Mouse (Mus musculus) hindbrain, embryonic 14.5 days (tissue): ENCODE results near the gene Plgrkt. TPM values are rescaled to one million over a fixed set of nuclear protein-coding genes. Genes with fewer than 3 reads are reported as not detected.

Experiments used
- ATAC-seq: fragments of 200-750 bp; cut with Nextera tagmentation; 2 replicates; pipeline ENCODE4 v1.8.0; 2017; ENCODE audit warnings: moderate number of reproducible peaks, mild to moderate bottlenecking, moderate TSS enrichment, moderate library complexity; ENCODE audit not compliant: low FRiP score
- DNase-seq: peaks from one replicate; pipeline ENCODE4 v3.0.0-alpha.2; 2015; ENCODE audit warnings: low spot score
- H3K27ac ChIP-seq: fragments of 300-500 bp; sonication (generic); 2 replicates; pipeline ENCODE4 v1.5.1; 2014; ENCODE audit warnings: mild to moderate bottlenecking, moderate library complexity
- H3K27me3 ChIP-seq: fragments of 300-500 bp; sonication (generic); 2 replicates; pipeline ENCODE4 v1.6.1; 2014; ENCODE audit warnings: mild to moderate bottlenecking, low read length, mixed read lengths; ENCODE audit not compliant: control insufficient read depth, insufficient read depth
- H3K36me3 ChIP-seq: fragments of 300-500 bp; sonication (generic); replicated peaks from 2 replicates; pipeline ENCODE4 v1.6.1; 2014; ENCODE audit not compliant: control insufficient read depth, insufficient read depth
- H3K4me1 ChIP-seq: fragments of 300-500 bp; sonication (generic); replicated peaks from 2 replicates; pipeline ENCODE4 v1.6.1; 2014; ENCODE audit warnings: antibody characterized with exemption, low read length, mixed read lengths; ENCODE audit not compliant: control insufficient read depth, insufficient read depth
- H3K4me2 ChIP-seq: fragments of 300-500 bp; sonication (generic); replicated peaks from 2 replicates; pipeline ENCODE4 v1.6.1; 2014; ENCODE audit warnings: mild to moderate bottlenecking, moderate library complexity
- H3K4me3 ChIP-seq: fragments of 300-500 bp; sonication (generic); replicated peaks from 2 replicates; pipeline ENCODE4 v1.5.1; 2014; ENCODE audit warnings: mild to moderate bottlenecking, low read length
- H3K9ac ChIP-seq: fragments of 300-500 bp; sonication (generic); 2 replicates; pipeline ENCODE4 v1.6.1; 2014
- H3K9me3 ChIP-seq: fragments of 300-500 bp; sonication (generic); 2 replicates; pipeline ENCODE4 v1.6.1; 2016; ENCODE audit warnings: low read length; ENCODE audit not compliant: control insufficient read depth
- WGBS: fragments of 180-500 bp; shearing (Covaris S2); extraction: QIAGEN DNeasy Blood & Tissue Kit; methylation state at CpG from one replicate; pipeline ENCODE4 v1.1.7; 2014; 5-methylcytosine and 5-hydroxymethylcytosine counted together
- polyA plus RNA-seq: library from polyadenylated mRNA; unstranded; fragments of >200 nt; fragmentation: Nextera tagmentation; extraction: Ambion mirVana; gene quantifications from 2 replicates; pipeline ENCODE4 v1.2.1, GENCODE M21; 2014

The Plgrkt gene
- polyA plus RNA-seq, 1 experiment from 2014 or later = 81.6 TPM

DNA sequence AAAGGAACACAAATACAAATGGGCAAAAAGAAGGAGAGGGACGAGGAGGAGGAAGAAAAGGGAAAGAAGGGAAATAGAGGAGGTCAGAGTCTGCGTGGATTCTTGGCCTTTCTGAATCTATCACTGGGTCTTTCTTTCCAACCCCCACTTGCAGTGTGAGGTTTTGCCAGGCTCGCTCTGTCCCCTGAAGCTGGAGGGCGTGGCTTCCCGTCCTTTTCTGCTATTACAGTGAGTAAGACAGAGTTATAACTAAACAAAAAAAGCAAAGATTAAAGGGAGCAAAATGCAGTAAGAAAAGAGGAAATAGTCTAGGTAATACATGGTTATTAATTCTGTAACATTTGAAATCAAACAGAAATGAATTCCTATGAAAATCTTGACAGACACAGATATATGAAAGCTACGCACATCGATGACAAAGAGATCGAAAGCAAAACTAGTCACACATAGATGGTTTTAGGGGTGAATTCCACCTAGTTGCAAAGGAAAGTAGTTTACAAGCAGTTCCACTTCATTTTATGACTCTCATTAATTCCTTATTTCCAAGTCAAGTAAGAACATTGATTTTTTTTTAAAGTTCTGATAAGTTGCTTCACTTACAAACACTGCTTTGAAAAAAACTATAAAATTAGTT, 43.7 kb downstream of the Plgrkt start:
- Histone ChIP-seq H3K27ac (no peak overlapping the region), H3K4me1 (no peaks in the 10 kb centered on the region), H3K4me3 (no peak overlapping the region), H3K9ac (no peak overlapping the region), H3K4me2 (no peak overlapping the region), H3K36me3 (no peaks in the 10 kb centered on the region), H3K27me3 (no peaks in the 10 kb centered on the region), H3K9me3 (no peaks in the 10 kb centered on the region)
- 81% methylated on average over 8 of the region's 8 CpGs for WGBS
- DNase-seq (no peak), ATAC-seq (no peak)

GRCm38 (mm10) chr19:29312661-29313060, 54.5 kb downstream of the Plgrkt start:
- DNase-seq = no peak

DNA sequence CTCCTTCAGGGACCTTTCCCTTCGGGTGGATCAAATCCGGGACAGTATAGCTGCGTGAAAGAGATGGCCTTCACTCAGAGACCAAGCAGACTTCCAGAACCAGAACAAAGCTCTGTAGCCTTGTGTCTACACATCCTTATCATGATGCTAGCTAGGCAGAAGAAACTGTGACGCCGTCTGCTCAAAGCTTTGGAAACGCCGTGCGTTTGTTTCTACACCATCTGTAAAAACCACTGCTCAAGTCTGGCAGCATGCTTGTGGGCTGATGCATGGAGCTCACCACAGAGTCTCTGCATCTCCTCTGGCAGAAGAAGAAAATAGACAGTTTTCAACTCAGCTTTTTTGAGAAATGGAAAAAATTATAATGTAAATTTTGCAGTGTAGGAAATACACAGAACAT, 55.4 kb downstream of the Plgrkt start:
- Histone ChIP-seq H3K4me2 (no peak overlapping the region), H3K4me3 (no peak overlapping the region), H3K4me1 (no peaks in the 10 kb centered on the region), H3K27me3 (no peaks in the 10 kb centered on the region), H3K9me3 (peaks cover 11% of the 10 kb centered on the region), H3K27ac (no peak overlapping the region), H3K36me3 (peaks cover 50% of the 10 kb centered on the region), H3K9ac (no peak overlapping the region)
- no peak for ATAC-seq
- DNase-seq = no peak
- 90% methylated on average over 8 of the region's 8 CpGs for WGBS

More at GRCm38 (mm10) chr19:29312661-29313060, 54.5 kb downstream of the Plgrkt start:
- no peak overlapping the region for H3K4me3 ChIP-seq
- H3K36me3 ChIP-seq = peaks cover 46% of the 10 kb centered on the region
- 47% methylated on average over 7 of the region's 7 CpGs for WGBS
- no peak for ATAC-seq
- no peaks in the 10 kb centered on the region for H3K4me1 ChIP-seq
- H3K9ac ChIP-seq = no peak overlapping the region
- peaks cover 19% of the 10 kb centered on the region for H3K9me3 ChIP-seq
- no peak overlapping the region for H3K27ac ChIP-seq
- no peaks in the 10 kb centered on the region for H3K27me3 ChIP-seq
- H3K4me2 ChIP-seq = no peak overlapping the region

- H3K36me3 ChIP-seq = peaks cover 61% of the 10 kb centered on the region
Measured at GRCm38 (mm10) chr19:29308832-29309231, 58.4 kb downstream of the Plgrkt start.

DNA sequence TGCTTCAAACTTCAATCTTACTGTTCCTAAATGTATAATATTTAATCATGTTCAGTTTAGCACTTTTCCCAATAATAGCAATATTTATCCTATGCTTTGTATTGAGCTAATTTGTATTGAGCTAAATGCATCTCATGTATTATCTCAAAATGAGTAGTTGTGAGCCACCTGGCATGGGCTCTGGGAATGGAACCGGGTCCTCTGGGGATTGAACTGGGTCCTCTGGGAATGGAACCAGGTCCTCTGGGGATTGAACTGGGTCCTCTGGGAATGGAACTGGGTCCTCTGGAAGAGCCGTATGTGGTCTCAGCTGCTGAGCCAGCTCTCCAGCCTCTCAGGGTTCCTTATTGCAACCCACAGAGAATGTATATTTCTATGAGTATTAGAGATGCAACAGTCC, 65.1 kb downstream of the Plgrkt start:
- no peaks in the 10 kb centered on the region for H3K27me3 ChIP-seq
- no peak overlapping the region for H3K4me2 ChIP-seq
- WGBS = 91% methylated on average over 2 of the region's 2 CpGs
- no peaks in the 10 kb centered on the region for H3K9me3 ChIP-seq
- H3K4me1 ChIP-seq = no peaks in the 10 kb centered on the region
- no peak overlapping the region for H3K4me3 ChIP-seq
- H3K9ac ChIP-seq = no peak overlapping the region
- no peak for ATAC-seq
- H3K27ac ChIP-seq = no peak overlapping the region
- H3K36me3 ChIP-seq = peaks cover 77% of the 10 kb centered on the region
- no peak for DNase-seq

More at GRCm38 (mm10) chr19:29308832-29309231, 58.4 kb downstream of the Plgrkt start:
- no peaks in the 10 kb centered on the region for H3K27me3 ChIP-seq
- no peak for DNase-seq
- no peak overlapping the region for H3K4me2 ChIP-seq
- H3K27ac ChIP-seq = no peak overlapping the region
- H3K9me3 ChIP-seq = no peaks in the 10 kb centered on the region
- H3K4me3 ChIP-seq = no peak overlapping the region
- no peak overlapping the region for H3K9ac ChIP-seq
- ATAC-seq = no peak
- no peaks in the 10 kb centered on the region for H3K4me1 ChIP-seq

DNA sequence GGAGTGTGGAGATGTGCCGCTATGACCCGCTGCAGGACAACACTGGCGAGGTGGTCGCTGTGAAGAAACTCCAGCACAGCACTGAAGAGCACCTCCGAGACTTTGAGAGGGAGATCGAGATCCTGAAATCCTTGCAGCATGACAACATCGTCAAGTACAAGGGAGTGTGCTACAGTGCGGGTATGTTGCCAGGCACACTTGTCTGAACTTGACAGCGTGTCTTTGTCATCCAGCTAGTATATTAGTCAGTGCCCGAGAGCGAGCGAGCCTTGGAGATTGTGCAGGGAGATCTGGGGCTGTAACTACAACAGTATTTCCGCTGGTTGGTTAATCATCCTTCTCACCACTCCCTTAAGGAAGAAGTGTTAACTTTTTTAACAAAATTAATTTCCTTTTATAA, 66.3 kb downstream of the Plgrkt start:
- H3K9me3 ChIP-seq = no peaks in the 10 kb centered on the region
- H3K4me3 ChIP-seq = no peak overlapping the region
- DNase-seq (no peak), ATAC-seq (no peak)
- H3K27me3 ChIP-seq = no peaks in the 10 kb centered on the region
- H3K36me3 ChIP-seq = peaks cover 80% of the 10 kb centered on the region
- H3K4me1 ChIP-seq = no peaks in the 10 kb centered on the region
- WGBS = 87% methylated on average over 13 of the region's 13 CpGs
- H3K27ac ChIP-seq = no peak overlapping the region
- no peak overlapping the region for H3K9ac ChIP-seq
- H3K4me2 ChIP-seq = no peak overlapping the region

Other genes with a start within 250 kb of the Plgrkt start
- 20.3 and 23.5 TPM in 2 replicates for gene Jak2, start 115.6 kb downstream of the Plgrkt start, polyA plus RNA-seq
- 1.7 and 1.8 TPM in 2 replicates for gene Insl6, start 42.0 kb downstream of the Plgrkt start, polyA plus RNA-seq
- 3.2 and 4.4 TPM in 2 replicates for gene Rln1, start 32.7 kb downstream of the Plgrkt start, polyA plus RNA-seq
- gene Cd274, start 65 bp upstream of the Plgrkt start, polyA plus RNA-seq = 0.48 and 0.77 TPM in 2 replicates
- 0.15 TPM in 1 of 2 replicates, not detected in the other for gene Pdcd1lg2, start 43.5 kb upstream of the Plgrkt start, polyA plus RNA-seq
- gene Ric1, start 154.9 kb upstream of the Plgrkt start, polyA plus RNA-seq = 16.5 and 17.3 TPM in 2 replicates